Mouse (Mus musculus): ENCODE results near the gene Wbp2.

Wbp2 gene

DNA sequence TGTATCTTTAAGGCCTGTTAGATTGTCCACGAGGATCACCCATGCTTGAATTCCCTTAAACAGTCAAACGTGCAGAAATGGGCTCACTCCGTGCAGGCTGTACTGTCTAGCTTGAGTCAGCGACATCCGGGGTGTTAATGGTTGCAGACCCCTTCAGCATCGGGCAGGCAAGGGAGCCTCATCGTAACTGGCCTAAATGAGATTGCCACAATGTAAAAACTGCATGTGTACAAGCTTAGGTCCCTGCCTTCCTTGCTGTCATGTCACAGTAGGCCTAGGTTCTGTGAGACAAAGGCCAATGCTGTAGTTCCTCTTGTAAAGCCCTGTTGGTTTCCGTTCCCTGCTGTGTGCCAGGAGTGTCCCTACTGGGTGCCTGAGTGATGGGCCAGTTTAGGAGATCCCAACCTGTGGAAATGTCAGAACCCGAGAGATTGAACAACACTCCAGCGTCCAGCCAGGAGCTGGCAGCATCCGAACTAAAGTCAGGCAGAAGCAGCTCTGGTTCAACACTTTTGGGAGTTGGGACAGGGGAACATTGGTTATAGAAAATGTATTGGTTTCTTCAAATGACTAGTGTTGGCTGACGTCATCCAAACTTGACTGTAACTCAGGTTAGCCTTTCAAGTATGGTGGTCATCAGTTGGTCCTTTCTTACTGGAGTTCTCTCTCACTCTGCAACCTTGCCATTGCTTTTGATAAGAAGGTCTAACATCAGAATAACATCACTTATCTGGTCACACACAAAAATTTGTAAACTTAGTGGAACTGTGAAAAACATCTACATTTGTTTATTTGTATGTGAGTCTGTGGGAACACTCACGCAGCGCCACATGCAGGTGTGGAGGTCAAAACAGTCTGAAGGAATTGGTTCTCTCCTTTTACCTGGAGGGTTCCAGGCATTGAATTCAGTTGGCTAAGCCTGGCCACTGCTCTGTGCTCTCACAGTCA is 55.6 kb downstream of the Wbp2 start:
- in situ Hi-C loops (cut with MboI): no loop called here

DNA sequence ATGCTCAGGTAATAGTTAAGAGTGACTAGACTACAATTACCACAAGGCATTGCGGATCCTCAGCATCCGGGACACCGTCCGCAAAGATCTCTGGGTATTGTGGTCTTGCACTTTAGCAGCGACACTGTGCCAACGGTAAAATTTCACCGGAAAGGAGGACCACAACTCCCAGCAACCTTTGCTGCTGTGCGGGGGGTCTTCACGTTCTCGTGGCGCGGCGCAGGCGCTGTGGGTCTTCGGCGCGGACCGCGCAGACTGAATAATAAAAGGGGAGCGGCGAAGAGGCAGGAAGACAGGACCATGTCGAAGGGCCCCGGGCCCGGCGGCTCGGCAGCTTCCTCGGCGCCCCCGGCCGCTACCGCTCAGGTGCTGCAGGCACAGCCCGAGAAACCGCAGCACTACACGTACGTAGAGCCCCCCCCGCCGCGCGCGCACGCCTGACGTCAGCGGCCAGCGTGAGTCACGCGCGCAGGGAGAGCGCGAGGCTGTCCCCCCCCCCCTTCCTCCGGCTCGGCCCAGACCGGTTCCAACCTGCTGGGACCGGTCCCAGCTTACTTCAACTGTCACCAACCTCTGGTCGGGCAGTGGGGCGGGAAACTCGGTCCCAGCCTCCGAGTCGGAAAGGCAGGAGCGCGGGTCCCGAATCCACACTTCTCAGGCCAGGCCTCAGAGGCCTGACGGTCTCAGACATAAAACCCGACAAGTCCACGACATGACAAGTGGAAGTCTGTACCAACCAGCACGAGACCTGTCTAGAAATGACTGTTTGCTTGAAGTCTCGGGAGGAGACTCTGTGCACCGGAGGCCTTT is 56.5 kb downstream of the Wbp2 start, which contains the start of gene Unk:
TSS of gene Unk (plus strand) at position 235 of the 810 bp plus-strand sequence.
- in situ Hi-C loops (cut with MboI): no loop called here

DNA sequence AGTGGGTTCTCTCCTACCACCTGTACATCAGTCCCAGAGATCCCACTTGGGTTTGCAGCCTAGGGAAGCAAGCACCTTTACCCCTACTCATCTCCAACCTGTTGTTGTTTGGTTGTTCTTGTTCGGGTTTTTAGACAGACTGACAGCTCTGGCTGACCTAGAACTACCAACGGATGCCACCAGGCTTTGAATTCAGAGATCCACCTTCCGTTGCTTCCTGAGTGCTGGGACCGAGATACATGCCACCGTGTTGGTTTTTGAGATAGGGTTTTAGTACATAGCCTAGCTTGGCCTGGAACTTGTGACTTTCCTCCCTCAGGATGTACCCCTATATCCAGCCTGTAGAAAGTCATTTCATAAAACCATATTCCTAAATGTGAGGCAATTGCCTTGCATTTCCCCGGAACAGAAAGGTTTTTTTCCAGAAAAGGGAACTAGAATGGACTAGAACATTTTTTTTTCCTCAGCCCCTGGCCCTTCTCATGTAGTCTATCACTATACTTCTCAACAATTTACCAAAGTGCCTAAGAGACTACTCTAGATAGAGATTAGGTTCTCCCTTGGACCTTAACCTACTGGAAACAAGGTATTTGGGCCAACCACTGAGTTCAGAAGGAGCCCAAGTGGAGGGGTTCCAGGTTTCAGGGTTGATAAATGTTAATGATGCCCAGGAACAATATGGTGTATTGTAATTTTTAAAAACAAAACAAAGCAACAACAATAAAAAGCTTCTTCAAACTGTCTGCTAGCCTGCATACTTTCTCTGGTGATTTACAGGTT is 57.5 kb downstream of the Wbp2 start:
- in situ Hi-C loops (cut with MboI): no loop called here
